ENCODE assay signal across 12 mouse cellular contexts in the genomic region with DNA sequence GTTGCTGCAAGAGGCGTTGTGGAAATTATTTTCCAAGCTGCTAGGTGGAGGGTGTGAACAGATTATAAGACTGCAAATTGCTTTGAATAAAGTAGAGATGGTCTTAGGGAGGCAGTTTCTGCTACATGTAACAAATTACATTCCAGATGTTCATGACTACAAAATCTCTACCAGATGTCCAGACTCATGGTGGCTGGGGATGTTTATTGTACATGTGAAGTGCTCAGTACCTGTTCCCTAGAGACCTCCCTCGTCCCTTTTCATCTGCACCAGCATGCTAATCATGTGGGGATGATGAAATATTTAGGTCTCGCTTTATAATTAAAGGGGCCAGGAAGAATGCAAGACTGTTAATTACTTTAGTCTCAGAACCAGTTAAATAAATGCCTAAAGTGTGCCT.
A peak's percentile ranks its signal among the peaks of the same experiment; 100 is the strongest.
DNase-seq lines count a peak whose midpoint lies in the region; ATAC-seq lines count a peak whose summit lies in the region.
"Had no signal": no experiment of that assay in that cellular context is flagged by ENCODE, and none has a peak within 500 bp of the region (broad histone marks: within the 10 kb centered on the region; RNA-seq: fewer than 3 reads in every experiment).

No protein-coding gene starts in this region.

- no peaks in the 10 kb centered on the region for H3K36me3 ChIP-seq in heart, embryonic 16.5 days (ENCODE audit: control insufficient read depth, insufficient read depth)
- H3K36me3 ChIP-seq in midbrain, embryonic 14.5 days (ENCODE audit: control insufficient read depth, insufficient read depth, low read length): no peaks in the 10 kb centered on the region
- H3K36me3 ChIP-seq in midbrain, embryonic 13.5 days: no peaks in the 10 kb centered on the region

- intact Hi-C loops in heart, postnatal 25 days (cut with DNase I): loop anchor here (1.0 kb wide), 1 partner anchor 32 kb away; no protein-coding TSS in a partner anchor

- WGBS in heart, embryonic 16.5 days: 61% methylated on average over 3 of the region's 3 CpGs
- WGBS in midbrain, embryonic 14.5 days: 47% methylated on average over 3 of the region's 3 CpGs
- 48% methylated on average over 3 of the region's 3 CpGs for WGBS in midbrain, embryonic 13.5 days

- H3K27me3 ChIP-seq in heart, embryonic 16.5 days (ENCODE audit: control insufficient read depth, insufficient read depth, low read length): no peaks in the 10 kb centered on the region
- no peaks in the 10 kb centered on the region for H3K27me3 ChIP-seq in midbrain, embryonic 14.5 days (ENCODE audit: control insufficient read depth, insufficient read depth, low read length)
- H3K27me3 ChIP-seq in midbrain, embryonic 13.5 days: no peaks in the 10 kb centered on the region

- no peak for DNase-seq in heart, postnatal 25 days (ENCODE audit: low spot score)
- DNase-seq in midbrain, embryonic 14.5 days: peak; percentile 34
- peak; percentile 54 for DNase-seq in forelimb bud, embryonic 11.5 days (ENCODE audit: low read depth, low spot score)
- DNase-seq in retina, postnatal 1 day: peak; percentile 30
- DNase-seq in right cerebral cortex, postnatal 36 days (ENCODE audit: low spot score in 2 of 2): no peak
- DNase-seq: adrenal gland, postnatal 14 days; gastrocnemius, postnatal 25 days; left cerebral cortex, postnatal 4 days; thymus, adult 18-20 months had no signal

- 0 out of 2 replicates have a peak, but pooled peaks cover 3% of the 10 kb centered on the region for H3K4me1 ChIP-seq in heart, embryonic 16.5 days (ENCODE audit: control insufficient read depth, insufficient read depth, low read length)
- 0 out of 2 replicates have a peak, but pooled peaks cover 4% of the 10 kb centered on the region for H3K4me1 ChIP-seq in midbrain, embryonic 14.5 days (ENCODE audit: control insufficient read depth, insufficient read depth, low read length)
- H3K4me1 ChIP-seq in midbrain, embryonic 13.5 days (replicated peaks): peaks cover 8% of the 10 kb centered on the region

- H3K4me2 ChIP-seq in heart, embryonic 16.5 days (ENCODE audit: low read depth, low read length): no peak overlapping the region
- no peak overlapping the region for H3K4me2 ChIP-seq in midbrain, embryonic 14.5 days (ENCODE audit: low read length)
- no peak overlapping the region for H3K4me2 ChIP-seq in midbrain, embryonic 13.5 days (replicated peaks)

- H3K27ac ChIP-seq in heart, embryonic 16.5 days (ENCODE audit: low read length): peak overlapping the region; percentile 84
- H3K27ac ChIP-seq in midbrain, embryonic 14.5 days (replicated peaks; ENCODE audit: low read depth, low read length): no peak overlapping the region; the same call in 1 of the 2 replicates
- no peak overlapping the region for H3K27ac ChIP-seq in midbrain, embryonic 13.5 days

- no peak overlapping the region for H3K4me3 ChIP-seq in heart, embryonic 16.5 days (ENCODE audit: low read length)
- H3K4me3 ChIP-seq in midbrain, embryonic 14.5 days (replicated peaks; ENCODE audit: low read depth, low read length): no peak overlapping the region
- H3K4me3 ChIP-seq in midbrain, embryonic 13.5 days (replicated peaks): no peak overlapping the region

- no peaks in the 10 kb centered on the region for H3K9me3 ChIP-seq in heart, embryonic 16.5 days (replicated peaks; ENCODE audit: control insufficient read depth, low read length)
- no peaks in the 10 kb centered on the region for H3K9me3 ChIP-seq in midbrain, embryonic 14.5 days (ENCODE audit: control insufficient read depth, low read length)
- H3K9me3 ChIP-seq in midbrain, embryonic 13.5 days: no peaks in the 10 kb centered on the region

- no peak overlapping the region for H3K9ac ChIP-seq in heart, embryonic 16.5 days (ENCODE audit: low read length)
- no peak overlapping the region for H3K9ac ChIP-seq in midbrain, embryonic 14.5 days (replicated peaks; ENCODE audit: low read length)
- no peak overlapping the region for H3K9ac ChIP-seq in midbrain, embryonic 13.5 days (replicated peaks)

- ATAC-seq in heart, embryonic 16.5 days (replicated peaks; ENCODE audit: extremely low read depth, insufficient read depth, low FRiP score): no peak
- ATAC-seq in midbrain, embryonic 14.5 days (ENCODE audit: low FRiP score, low TSS enrichment): no peak
- no peak for ATAC-seq in midbrain, embryonic 13.5 days
- ATAC-seq: intestine, postnatal 0 days had no signal

Comparison
In these comparisons a context has a peak if more than half of its experiments do, and no peak if none do; other contexts are left out.
1. DNase-seq: peak in midbrain, embryonic 14.5 days (single experiment), forelimb bud, embryonic 11.5 days (single experiment) and retina, postnatal 1 day (single experiment); none in heart, postnatal 25 days (single experiment) and right cerebral cortex, postnatal 36 days (0 of 2).